In genomic region chr19:29210319-29210718, GRCm38 (mm10) we compare ENCODE assay signal across 16 mouse cellular contexts. TPM values are rescaled to one million over a fixed set of nuclear protein-coding genes. Genes with fewer than 3 reads are reported as not detected.
DNase-seq lines count a peak whose midpoint lies in the region; TF ChIP-seq lines count a peak whose summit lies in the region.
"Had no signal": no experiment of that assay in that cellular context is flagged by ENCODE, and none has a peak within 500 bp of the region (broad histone marks: within the 10 kb centered on the region; RNA-seq: fewer than 3 reads in every experiment).

No protein-coding gene starts in this region.

- intact Hi-C loops in heart, adult 2 months (cut with DNase I), result no loop called here
- intact Hi-C loops in heart, postnatal 14 days (cut with DNase I), result no loop called here

- no peak overlapping the region for H3K4me3 ChIP-seq in heart, adult 2 months
- H3K4me3 ChIP-seq: embryonic facial prominence, embryonic 13.5 days; forebrain, embryonic 12.5 days; lung, embryonic 15.5 days; midbrain, embryonic 12.5 days had no signal

- peak; percentile 39 for TF ChIP-seq CTCF in heart, adult 2 months (IDR thresholded peaks at IDR 0.05)

- no peaks in the 10 kb centered on the region for H3K27me3 ChIP-seq in heart, adult 2 months (ENCODE audit: control insufficient read depth, insufficient read depth, low read length)
- H3K27me3 ChIP-seq in splenic B cell, adult 2 months (ENCODE audit: control insufficient read depth, insufficient read depth, low read length, poor library complexity, severe bottlenecking), result no peaks in the 10 kb centered on the region
- H3K27me3 ChIP-seq: embryonic facial prominence, embryonic 13.5 days; forebrain, embryonic 12.5 days; lung, embryonic 15.5 days; midbrain, embryonic 12.5 days had no signal

- H3K36me3 ChIP-seq in heart, adult 2 months (ENCODE audit: control insufficient read depth, insufficient read depth, low read length), result no peaks in the 10 kb centered on the region
- H3K36me3 ChIP-seq in splenic B cell, adult 2 months (ENCODE audit: control insufficient read depth, insufficient read depth, low read length, poor library complexity, severe bottlenecking), result no peaks in the 10 kb centered on the region
- H3K36me3 ChIP-seq: embryonic facial prominence, embryonic 13.5 days; forebrain, embryonic 12.5 days; lung, embryonic 15.5 days; midbrain, embryonic 12.5 days had no signal

- no peak for DNase-seq in heart, adult 2 months
- no peak for DNase-seq in heart, adult 11 months
- peak; percentile 4 for DNase-seq in lung, postnatal 36 days
- DNase-seq in lung, postnatal 10 days, result no peak
- DNase-seq in T-cell, adult 2 months (ENCODE audit: low spot score), result peak; percentile 9
- DNase-seq in splenic B cell, adult 2 months (ENCODE audit: low read depth, low spot score), result peak; percentile 32
- no peak for DNase-seq in spleen, postnatal 36 days (ENCODE audit: low spot score in 2 of 2)
- DNase-seq in heart, postnatal 14 days, result no peak
- DNase-seq: adrenal gland, postnatal 36 days; cerebellum, postnatal 36 days; kidney, postnatal 4 days; right cerebral cortex, postnatal 25 days had no signal

- no peak overlapping the region for H3K9ac ChIP-seq in heart, adult 2 months (ENCODE audit: low read depth, low read length)
- H3K9ac ChIP-seq: embryonic facial prominence, embryonic 13.5 days; forebrain, embryonic 12.5 days; lung, embryonic 15.5 days; midbrain, embryonic 12.5 days had no signal

- H3K4me1 ChIP-seq in heart, adult 2 months (ENCODE audit: control insufficient read depth, insufficient read depth, low read length), result no peaks in the 10 kb centered on the region
- H3K4me1 ChIP-seq: embryonic facial prominence, embryonic 13.5 days; forebrain, embryonic 12.5 days; lung, embryonic 15.5 days; midbrain, embryonic 12.5 days had no signal

- TF ChIP-seq EP300 in heart, adult 2 months (IDR thresholded peaks at IDR 0.05; ENCODE audit: insufficient read depth, low read depth, low read length), result no peak

- H3K79me2 ChIP-seq in heart, adult 2 months (replicated peaks; ENCODE audit: control insufficient read depth, insufficient read depth, low read length), result no peaks in the 10 kb centered on the region

- no peak overlapping the region for H3K27ac ChIP-seq in heart, adult 2 months
- H3K27ac ChIP-seq: embryonic facial prominence, embryonic 13.5 days; forebrain, embryonic 12.5 days; lung, embryonic 15.5 days; midbrain, embryonic 12.5 days had no signal

- WGBS in heart, adult 2 months, result 95% methylated on average over 9 of the region's 9 CpGs

- TF ChIP-seq POLR2A in heart, adult 2 months (IDR thresholded peaks at IDR 0.05; ENCODE audit: insufficient read depth, low read depth, low read length), result no peak

RNA-seq across cellular contexts. Expression of gene Jak2, which starts 41.3 kb away (rescaled TPM):
- 10 to 100 TPM; 17.8 to 19.5 TPM for total RNA-seq in heart, adult 2 months (2021)
- polyA plus RNA-seq in heart, adult 2 months (2012; rRNA removed), result 4.3 and 9.1 TPM in 2 replicates
- 10 to 100 TPM; 14.5 to 15.2 TPM for total RNA-seq in heart, postnatal 14 days (2021)

Comparison
In these comparisons a context has a peak if more than half of its experiments do, and no peak if none do; other contexts are left out.
1. DNase-seq: peak in lung, postnatal 36 days (single experiment), T-cell, adult 2 months (single experiment) and splenic B cell, adult 2 months (single experiment); none in heart, adult 2 months (0 of 2), heart, adult 11 months (single experiment), lung, postnatal 10 days (single experiment), spleen, postnatal 36 days (0 of 2) and heart, postnatal 14 days (0 of 2).